Mouse (Mus musculus): ENCODE results near the gene U2af1. TPM values are rescaled to one million over a fixed set of nuclear protein-coding genes. Genes with fewer than 3 reads are reported as not detected.
"Not testable (repeated sequence)": the region's sequence is repeated elsewhere in the genome, so short reads cannot be mapped to it uniquely, and the experiment has no call there.

The U2af1 gene
- polyA plus RNA-seq, 1 experiment = 195 TPM

- Histone ChIP-seq H3K4me3 (ENCODE audit: insufficient read depth, low read length) (no peak overlapping the region), H3K27ac (ENCODE audit: insufficient read depth, low read length) (no peak overlapping the region), H3K4me1 (ENCODE audit: control insufficient read depth, insufficient read depth, low read length) (no peaks in the 10 kb centered on the region)
- TF ChIP-seq CTCF (IDR thresholded peaks at IDR 0.05; ENCODE audit: borderline replicate concordance, insufficient read depth, low read length) = no peak
- no peak for TF ChIP-seq POLR2A (IDR thresholded peaks at IDR 0.05; ENCODE audit: low read depth, low read length)
Measured at GRCm38 (mm10) chr17:31633007-31633406, 25.7 kb downstream of the U2af1 start.

GRCm38 (mm10) chr17:31631081-31631800 is 27.5 kb downstream of the U2af1 start:
- Histone ChIP-seq H3K27ac (ENCODE audit: insufficient read depth, low read length) (no peak overlapping the region), H3K4me3 (ENCODE audit: insufficient read depth, low read length) (no peak overlapping the region), H3K4me1 (ENCODE audit: control insufficient read depth, insufficient read depth, low read length) (no peaks in the 10 kb centered on the region)
- TF ChIP-seq POLR2A (IDR thresholded peaks at IDR 0.05; ENCODE audit: low read depth, low read length) (no peak), CTCF (IDR thresholded peaks at IDR 0.05; ENCODE audit: borderline replicate concordance, insufficient read depth, low read length) (no peak)

- no peak for TF ChIP-seq POLR2A (IDR thresholded peaks at IDR 0.05; ENCODE audit: low read depth, low read length)
- no peak for TF ChIP-seq CTCF (IDR thresholded peaks at IDR 0.05; ENCODE audit: borderline replicate concordance, insufficient read depth, low read length)
- Histone ChIP-seq H3K27ac (ENCODE audit: insufficient read depth, low read length) (no peak overlapping the region), H3K4me1 (ENCODE audit: control insufficient read depth, insufficient read depth, low read length) (no peaks in the 10 kb centered on the region), H3K4me3 (ENCODE audit: insufficient read depth, low read length) (no peak overlapping the region)
Measured at GRCm38 (mm10) chr17:31627961-31628360, 30.7 kb downstream of the U2af1 start.

- H3K27ac ChIP-seq (ENCODE audit: insufficient read depth, low read length) = no peak overlapping the region
- no peak for TF ChIP-seq CTCF (IDR thresholded peaks at IDR 0.05; ENCODE audit: borderline replicate concordance, insufficient read depth, low read length)
- no peak for TF ChIP-seq POLR2A (IDR thresholded peaks at IDR 0.05; ENCODE audit: low read depth, low read length)
- H3K4me1 ChIP-seq (ENCODE audit: control insufficient read depth, insufficient read depth, low read length) = no peaks in the 10 kb centered on the region
- no peak overlapping the region for H3K4me3 ChIP-seq (ENCODE audit: insufficient read depth, low read length)
Measured at GRCm38 (mm10) chr17:31623101-31623500, 35.6 kb downstream of the U2af1 start.

GRCm38 (mm10) chr17:31613086-31613755 is 45.5 kb downstream of the U2af1 start:
- H3K4me3 ChIP-seq (ENCODE audit: insufficient read depth, low read length) = no peak overlapping the region
- TF ChIP-seq POLR2A (IDR thresholded peaks at IDR 0.05; ENCODE audit: low read depth, low read length) (no peak), CTCF (IDR thresholded peaks at IDR 0.05; ENCODE audit: borderline replicate concordance, insufficient read depth, low read length) (no peak)
- no peak overlapping the region for H3K27ac ChIP-seq (ENCODE audit: insufficient read depth, low read length)
- H3K4me1 ChIP-seq (ENCODE audit: control insufficient read depth, insufficient read depth, low read length) = no peaks in the 10 kb centered on the region

- H3K4me3 ChIP-seq (ENCODE audit: insufficient read depth, low read length) = no peak overlapping the region
- no peak overlapping the region for H3K27ac ChIP-seq (ENCODE audit: insufficient read depth, low read length)
- TF ChIP-seq CTCF (IDR thresholded peaks at IDR 0.05; ENCODE audit: borderline replicate concordance, insufficient read depth, low read length) (no peak), POLR2A (IDR thresholded peaks at IDR 0.05; ENCODE audit: low read depth, low read length) (no peak)
- H3K4me1 ChIP-seq (ENCODE audit: control insufficient read depth, insufficient read depth, low read length) = no peaks in the 10 kb centered on the region
Measured at GRCm38 (mm10) chr17:31609895-31610294, 48.8 kb downstream of the U2af1 start.

- not testable (repeated sequence) for H3K27ac ChIP-seq (ENCODE audit: insufficient read depth, low read length); H3K4me3 ChIP-seq (ENCODE audit: insufficient read depth, low read length); H3K4me1 ChIP-seq (ENCODE audit: control insufficient read depth, insufficient read depth, low read length)
Measured at GRCm38 (mm10) chr17:31609173-31609572, 49.5 kb downstream of the U2af1 start.

- Histone ChIP-seq H3K4me1 (ENCODE audit: control insufficient read depth, insufficient read depth, low read length) (no peaks in the 10 kb centered on the region), H3K27ac (ENCODE audit: insufficient read depth, low read length) (no peak overlapping the region), H3K4me3 (ENCODE audit: insufficient read depth, low read length) (no peak overlapping the region)
- no peak for TF ChIP-seq POLR2A (IDR thresholded peaks at IDR 0.05; ENCODE audit: low read depth, low read length)
- TF ChIP-seq CTCF (IDR thresholded peaks at IDR 0.05; ENCODE audit: borderline replicate concordance, insufficient read depth, low read length) = no peak
Measured at GRCm38 (mm10) chr17:31607256-31607951, 51.3 kb downstream of the U2af1 start.

- TF ChIP-seq CTCF (IDR thresholded peaks at IDR 0.05; ENCODE audit: borderline replicate concordance, insufficient read depth, low read length) (0 out of 2 replicates have a peak, but pooled peaks have one; percentile 14), POLR2A (IDR thresholded peaks at IDR 0.05; ENCODE audit: low read depth, low read length) (no peak)
- Histone ChIP-seq H3K4me3 (ENCODE audit: insufficient read depth, low read length) (no peak overlapping the region), H3K27ac (ENCODE audit: insufficient read depth, low read length) (no peak overlapping the region), H3K4me1 (ENCODE audit: control insufficient read depth, insufficient read depth, low read length) (no peaks in the 10 kb centered on the region)
Measured at GRCm38 (mm10) chr17:31606424-31606823, 52.3 kb downstream of the U2af1 start.

- TF ChIP-seq CTCF (IDR thresholded peaks at IDR 0.05; ENCODE audit: borderline replicate concordance, insufficient read depth, low read length) (no peak), POLR2A (IDR thresholded peaks at IDR 0.05; ENCODE audit: low read depth, low read length) (no peak)
- Histone ChIP-seq H3K27ac (ENCODE audit: insufficient read depth, low read length) (no peak overlapping the region), H3K4me1 (ENCODE audit: control insufficient read depth, insufficient read depth, low read length) (no peaks in the 10 kb centered on the region), H3K4me3 (ENCODE audit: insufficient read depth, low read length) (no peak overlapping the region)
Measured at GRCm38 (mm10) chr17:31598593-31598992, 60.1 kb downstream of the U2af1 start.
